Mouse (Mus musculus) cerebellum, adult 11 months (tissue): ENCODE results near the gene Dlk1.
A peak's percentile ranks its signal among the peaks of the same experiment; 100 is the strongest.

Experiments
- DNase-seq: peaks from one replicate; pipeline ENCODE4 v3.0.0; 2022

The Dlk1 gene

GRCm38 (mm10) chr12:109452592-109452991 lies at the start of gene Dlk1:
TSS of gene Dlk1 (plus strand) at chr12:109452823.
- DNase-seq: no peak

DNA sequence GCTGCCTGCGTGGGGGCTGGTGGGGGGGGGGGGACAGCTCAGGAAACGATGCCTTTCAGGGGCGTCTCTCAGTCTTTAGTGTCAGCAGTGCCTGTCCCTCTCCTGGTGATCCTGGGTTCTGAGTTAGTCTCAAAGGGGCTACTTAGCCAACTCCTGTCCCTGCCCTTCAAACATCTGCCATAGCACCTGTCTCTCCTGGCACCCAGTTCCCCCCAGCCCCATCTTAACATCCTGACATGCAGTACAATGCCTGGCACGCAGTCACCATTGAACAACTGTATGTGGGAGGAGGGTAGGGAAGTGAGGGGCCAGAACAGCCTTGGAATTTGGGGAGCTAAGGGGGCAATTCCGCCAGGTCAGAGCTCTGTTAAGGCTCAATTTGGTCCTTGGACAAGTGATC lies 49.7 kb upstream of the Dlk1 start:
- DNase-seq: no peak

GRCm38 (mm10) chr12:109403752-109404151 lies 48.9 kb upstream of the Dlk1 start:
- no peak for DNase-seq

DNA sequence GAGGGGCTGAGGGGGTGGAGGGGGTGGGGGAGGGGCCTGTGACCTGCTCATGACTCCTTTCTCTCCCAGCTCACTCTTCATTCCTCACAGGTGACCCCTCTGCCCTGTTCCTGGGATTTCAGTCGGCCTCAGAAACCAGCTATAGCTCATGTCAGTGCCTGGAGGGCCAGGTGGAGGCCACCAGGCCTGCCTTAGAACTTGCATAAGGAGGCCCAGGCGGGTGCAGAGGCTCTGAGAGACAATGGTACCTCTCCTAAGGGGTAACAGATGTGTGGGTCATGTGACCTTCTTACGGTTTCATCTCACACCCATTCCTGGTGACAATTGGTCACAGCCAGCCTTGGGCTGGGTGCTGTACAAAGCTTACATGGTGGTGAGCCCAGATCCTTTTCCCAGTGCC lies 46.6 kb upstream of the Dlk1 start:
- DNase-seq: no peak

- no peak for DNase-seq
Observed at GRCm38 (mm10) chr12:109410723-109411122, 41.9 kb upstream of the Dlk1 start.

- DNase-seq: no peak
Observed at GRCm38 (mm10) chr12:109411172-109412070, 41.2 kb upstream of the Dlk1 start.

- no peak for DNase-seq
Observed at GRCm38 (mm10) chr12:109412071-109412440, 40.6 kb upstream of the Dlk1 start.

- DNase-seq: no peak
Observed at GRCm38 (mm10) chr12:109412675-109413074, 39.9 kb upstream of the Dlk1 start.

- DNase-seq: no peak
Observed at GRCm38 (mm10) chr12:109413321-109413720, 39.3 kb upstream of the Dlk1 start.

- DNase-seq: no peak
Observed at GRCm38 (mm10) chr12:109416681-109417080, 35.9 kb upstream of the Dlk1 start.

DNA sequence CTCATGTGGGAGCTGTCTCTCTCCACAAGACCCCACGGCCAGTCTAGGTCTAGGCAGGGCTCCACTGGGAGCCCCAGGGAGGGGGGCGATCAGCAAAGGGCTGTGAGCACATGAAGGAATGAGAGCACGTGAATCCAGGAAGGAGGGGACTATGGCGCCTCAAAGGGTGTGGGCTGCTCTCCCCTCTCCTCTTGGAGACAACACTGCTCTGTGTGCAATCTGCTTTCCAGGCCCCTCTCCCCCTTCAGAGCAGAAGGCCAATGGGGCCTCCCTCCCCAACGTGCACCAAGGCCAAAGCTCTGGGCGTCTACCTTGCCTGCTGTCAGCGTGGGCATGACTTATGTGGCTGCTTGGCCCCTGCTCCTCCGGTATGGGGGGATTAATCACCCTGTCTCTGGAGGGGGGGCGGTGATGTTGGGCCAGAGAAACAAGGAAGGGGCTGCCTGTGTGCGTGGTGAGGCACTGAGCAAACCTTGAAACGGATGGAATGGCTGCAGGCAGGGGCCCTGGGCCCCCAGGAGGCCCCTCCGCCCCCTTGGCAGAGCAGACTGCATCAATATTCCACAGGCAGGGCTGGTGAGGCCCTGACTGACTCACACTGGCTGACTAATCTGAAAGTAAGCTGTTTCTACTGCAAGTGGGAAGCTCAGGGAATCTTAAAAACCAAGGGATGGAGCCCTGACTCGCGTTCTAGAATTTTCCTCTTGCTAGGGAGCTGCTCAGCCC lies 35.0 kb upstream of the Dlk1 start:
- no peak for DNase-seq

DNA sequence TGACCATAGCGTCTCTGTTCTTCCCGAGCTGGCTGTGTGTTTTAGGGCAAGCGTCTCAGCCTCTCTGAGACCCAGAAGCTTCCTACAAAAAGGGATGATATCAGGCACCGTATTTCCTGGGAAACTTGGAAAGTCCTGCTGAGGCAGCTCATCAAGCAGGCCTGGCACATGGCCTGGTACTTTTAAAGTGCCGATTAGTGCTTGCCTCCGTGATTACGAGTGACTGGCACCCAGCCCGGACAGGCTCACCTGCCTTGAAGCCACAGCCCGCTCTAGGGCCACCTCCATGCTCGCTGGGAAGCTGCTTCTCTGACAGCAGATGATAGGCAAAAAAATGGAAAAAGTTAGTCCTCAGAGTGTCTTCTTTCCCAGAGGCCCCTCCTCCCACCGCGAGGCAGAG lies 32.6 kb upstream of the Dlk1 start:
- DNase-seq: no peak

GRCm38 (mm10) chr12:109423163-109423562 lies 29.5 kb upstream of the Dlk1 start:
- DNase-seq: no peak

GRCm38 (mm10) chr12:109423716-109424429 lies 28.8 kb upstream of the Dlk1 start:
- no peak for DNase-seq

GRCm38 (mm10) chr12:109424753-109425332 lies 27.8 kb upstream of the Dlk1 start:
- DNase-seq: no peak

DNA sequence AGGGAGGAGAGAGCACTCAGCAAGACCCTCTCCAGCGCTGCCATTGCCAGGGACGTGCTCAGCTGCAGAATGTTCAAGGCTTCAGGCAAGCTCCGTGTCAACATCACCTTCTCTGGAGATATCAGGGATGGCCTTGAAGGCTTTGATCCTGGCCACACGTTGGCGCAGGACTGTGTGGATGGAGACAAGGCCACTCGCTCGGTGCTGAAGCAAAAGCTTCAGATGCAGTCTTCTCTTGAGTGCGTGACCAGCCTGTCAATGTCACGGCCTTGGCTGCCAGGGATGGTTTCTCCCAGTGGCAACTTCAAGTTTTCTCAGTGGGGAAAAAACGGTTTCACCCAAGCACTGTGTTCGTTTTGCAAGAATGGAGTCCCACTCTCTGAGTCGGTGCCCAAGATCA lies 26.6 kb upstream of the Dlk1 start:
- no peak for DNase-seq

- DNase-seq: no peak
Observed at GRCm38 (mm10) chr12:109432475-109433130, 20.0 kb upstream of the Dlk1 start.

GRCm38 (mm10) chr12:109436367-109436807 lies 16.2 kb upstream of the Dlk1 start:
- no peak for DNase-seq

DNA sequence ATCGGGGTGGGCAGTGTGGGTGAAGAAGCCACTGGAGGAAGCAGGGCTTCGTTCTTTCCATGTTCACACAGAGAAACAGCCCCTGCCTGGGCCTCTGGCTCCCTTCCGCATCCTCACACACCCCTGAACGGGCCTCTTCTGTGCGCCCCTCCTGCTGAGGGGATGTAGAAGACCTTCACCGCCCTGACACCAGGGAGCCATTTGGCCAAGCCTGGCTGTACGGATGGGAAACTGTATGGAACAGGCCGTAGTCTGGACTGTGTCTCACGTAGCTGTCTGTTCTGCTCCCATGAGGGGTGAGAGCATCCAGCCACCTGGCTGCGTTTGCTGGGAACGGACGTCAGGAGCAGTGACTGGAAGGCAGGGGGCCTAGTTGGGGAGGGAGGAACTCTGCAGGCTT lies 15.8 kb upstream of the Dlk1 start:
- no peak for DNase-seq

DNA sequence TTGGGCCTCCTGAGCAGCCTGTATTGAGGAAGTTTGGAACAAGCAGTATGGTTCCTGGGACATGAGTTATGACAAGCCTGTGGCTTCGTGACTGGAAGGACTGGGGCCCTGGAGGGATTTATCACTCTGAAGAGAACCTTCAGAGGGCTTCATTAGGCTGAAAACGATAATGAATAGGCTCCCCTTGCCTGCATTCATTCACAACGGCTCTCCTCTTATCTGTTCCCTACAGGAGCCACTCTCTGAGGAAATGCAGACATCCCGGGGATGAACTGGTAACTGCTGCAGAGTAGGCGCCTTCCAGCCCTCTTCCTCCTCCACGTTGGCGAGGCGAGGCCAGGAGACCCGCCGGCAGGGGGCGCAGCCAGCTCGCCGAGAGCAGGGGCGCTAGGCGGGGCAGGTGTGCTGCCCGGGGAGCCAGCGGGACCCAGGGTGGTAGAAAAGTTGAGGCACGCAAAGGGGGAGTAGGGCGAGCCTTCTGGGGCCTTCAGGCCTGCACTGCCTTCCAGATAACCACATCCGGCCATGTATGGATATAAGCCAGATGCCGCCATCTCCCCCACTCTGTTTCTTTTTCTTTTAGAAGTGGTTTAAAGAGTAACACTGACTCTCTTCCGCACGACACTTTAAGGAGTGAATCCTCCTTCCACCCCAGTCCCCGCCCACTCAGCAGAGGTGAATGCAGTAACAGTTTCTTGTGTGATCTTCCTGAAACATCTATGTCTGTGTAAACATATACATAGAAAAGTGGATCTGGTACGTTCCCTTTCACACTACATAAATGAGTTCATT lies 14.9 kb upstream of the Dlk1 start:
- peak; percentile 29 for DNase-seq

- no peak for DNase-seq
Observed at GRCm38 (mm10) chr12:109438383-109438782, 14.2 kb upstream of the Dlk1 start.

DNA sequence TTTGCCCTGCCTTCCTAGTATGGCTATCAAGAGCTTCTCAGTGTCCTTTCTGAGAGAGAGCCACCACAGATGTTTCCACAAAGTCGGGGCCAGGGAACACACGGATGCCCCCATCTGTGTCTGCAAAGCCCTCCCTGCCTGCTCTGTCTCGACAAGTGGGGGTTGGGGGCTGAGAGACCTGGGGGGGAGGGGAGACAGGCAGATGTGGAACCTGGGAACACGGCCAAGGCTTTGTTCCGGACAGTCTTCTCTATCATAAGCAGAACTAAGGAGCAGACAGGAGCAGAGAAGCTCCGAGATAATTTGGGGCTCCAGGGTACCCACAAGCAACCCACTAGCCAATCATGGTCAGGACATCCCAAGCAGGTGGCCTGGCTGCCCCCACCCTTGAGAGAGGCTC lies 12.6 kb upstream of the Dlk1 start:
- DNase-seq: no peak
